In the genomic region with DNA sequence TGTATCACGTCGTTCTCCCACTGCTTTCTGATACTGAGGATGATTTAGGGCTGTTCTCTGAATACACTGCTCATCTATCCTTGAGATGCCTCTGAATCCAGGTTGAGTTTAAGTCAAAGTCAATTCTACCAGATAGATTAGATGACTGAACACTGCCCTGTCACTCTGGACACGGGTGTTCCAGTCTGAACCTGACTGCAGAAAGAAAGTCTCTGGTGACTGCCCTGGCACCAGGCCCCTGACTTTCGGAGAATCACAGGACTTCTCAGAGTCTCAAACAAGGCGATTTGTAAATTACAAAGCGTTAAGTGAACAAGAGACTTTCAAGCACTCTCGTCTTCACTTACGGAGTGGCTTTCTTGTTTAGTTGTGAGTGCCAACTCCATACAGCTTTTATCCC, we compare ENCODE assay signal across 24 mouse cellular contexts.
DNase-seq lines count a peak whose midpoint lies in the region.
"Had no signal": no experiment of that assay in that cellular context is flagged by ENCODE, and none has a peak within 500 bp of the region (broad histone marks: within the 10 kb centered on the region; RNA-seq: fewer than 3 reads in every experiment).

No protein-coding gene starts in this region.

- H3K27ac ChIP-seq in embryonic facial prominence, embryonic 10.5 days (replicated peaks) = no peak overlapping the region
- H3K27ac ChIP-seq: embryonic facial prominence, embryonic 13.5 days; forebrain, embryonic 12.5 days; heart, adult 2 months; heart, embryonic 10.5 days; heart, embryonic 13.5 days; hindbrain, embryonic 14.5 days; hindbrain, postnatal 0 days had no signal

- no peaks in the 10 kb centered on the region for H3K27me3 ChIP-seq in embryonic facial prominence, embryonic 10.5 days (replicated peaks; ENCODE audit: low read depth, poor library complexity, severe bottlenecking)
- H3K27me3 ChIP-seq: embryonic facial prominence, embryonic 13.5 days; forebrain, embryonic 12.5 days; heart, embryonic 13.5 days had no signal

- no peaks in the 10 kb centered on the region for H3K4me1 ChIP-seq in embryonic facial prominence, embryonic 10.5 days
- H3K4me1 ChIP-seq: embryonic facial prominence, embryonic 13.5 days; forebrain, embryonic 12.5 days; heart, embryonic 10.5 days; heart, embryonic 13.5 days had no signal

- peak; percentile 61 to 66 for DNase-seq in adrenal gland, adult (ENCODE audit: inconsistent age in 2 of 2, low spot score in 1 of 2)
- DNase-seq in adrenal gland, adult 18-20 months (ENCODE audit: low spot score in 2 of 2) = no peak
- DNase-seq in ZHBTc4 (ENCODE audit: low read depth, low spot score) = peak; percentile 2
- DNase-seq in adrenal gland, postnatal 14 days = peak; percentile 45
- DNase-seq in cerebellum, postnatal 36 days = no peak
- DNase-seq in embryonic facial prominence, embryonic 10.5 days (ENCODE audit: low spot score) = no peak
- DNase-seq: cerebellum, adult 18-20 months; cerebellum, adult 9-10 months; cerebellum, postnatal 14 days; forebrain, postnatal 0 days; gastrocnemius, postnatal 10 days; gastrocnemius, postnatal 36 days; heart, adult 2 months; heart, postnatal 14 days; heart, postnatal 4 days; kidney, adult 18-20 months; kidney, adult 9 months had no signal

- H3K4me3 ChIP-seq in embryonic facial prominence, embryonic 10.5 days = no peak overlapping the region
- H3K4me3 ChIP-seq: embryonic facial prominence, embryonic 13.5 days; erythroblast, embryonic 14.5 days; forebrain, embryonic 12.5 days; heart, adult 2 months; heart, embryonic 10.5 days; heart, embryonic 13.5 days had no signal

- WGBS in embryonic facial prominence, embryonic 10.5 days = 86% methylated on average over 8 of the region's 8 CpGs

- H3K9me3 ChIP-seq in embryonic facial prominence, embryonic 10.5 days = no peaks in the 10 kb centered on the region
- H3K9me3 ChIP-seq: forebrain, embryonic 12.5 days; heart, embryonic 10.5 days had no signal

- H3K36me3 ChIP-seq in embryonic facial prominence, embryonic 10.5 days (replicated peaks) = no peaks in the 10 kb centered on the region
- H3K36me3 ChIP-seq: embryonic facial prominence, embryonic 13.5 days; forebrain, embryonic 12.5 days; heart, embryonic 10.5 days; heart, embryonic 13.5 days had no signal

Comparison
In these comparisons a context has a peak if more than half of its experiments do, and no peak if none do; other contexts are left out.
1. DNase-seq: peak in adrenal gland, adult (2 of 2), ZHBTc4 (single experiment) and adrenal gland, postnatal 14 days (single experiment); none in adrenal gland, adult 18-20 months (0 of 2), cerebellum, postnatal 36 days (0 of 2) and embryonic facial prominence, embryonic 10.5 days (single experiment).